ENCODE assay signal across 30 mouse cellular contexts in genomic region chr13:82619005-82619653, GRCm38 (mm10).
DNase-seq lines count a peak whose midpoint lies in the region; ATAC-seq lines count a peak whose summit lies in the region.
"Had no signal": no experiment of that assay in that cellular context is flagged by ENCODE, and none has a peak within 500 bp of the region (broad histone marks: within the 10 kb centered on the region; RNA-seq: fewer than 3 reads in every experiment).

No protein-coding gene starts in this region.

- intact Hi-C loops in left cerebral cortex, postnatal 25 days (cut with DNase I), result no loop called here
- intact Hi-C loops in left cerebral cortex, postnatal 4 days (cut with DNase I), result no loop called here

- H3K36me3 ChIP-seq in forebrain, embryonic 13.5 days (ENCODE audit: poor library complexity, severe bottlenecking), result no peaks in the 10 kb centered on the region
- no peaks in the 10 kb centered on the region for H3K36me3 ChIP-seq in forebrain, embryonic 12.5 days (replicated peaks)
- H3K36me3 ChIP-seq in forebrain, embryonic 16.5 days (ENCODE audit: control insufficient read depth, insufficient read depth), result no peaks in the 10 kb centered on the region
- H3K36me3 ChIP-seq in midbrain, embryonic 16.5 days (ENCODE audit: control insufficient read depth, insufficient read depth, low read length), result no peaks in the 10 kb centered on the region
- H3K36me3 ChIP-seq: embryonic facial prominence, embryonic 13.5 days; hindbrain, embryonic 12.5 days; liver, embryonic 12.5 days had no signal

- DNase-seq in left cerebral cortex, postnatal 25 days (ENCODE audit: low spot score in 2 of 2), result peak; percentile 14 to 22
- DNase-seq in left cerebral cortex, postnatal 4 days, result no peak
- DNase-seq in gastrocnemius, postnatal 25 days, result no peak
- no peak for DNase-seq in thymus, postnatal 14 days
- DNase-seq: adrenal gland, adult 8-10 months; cerebellum, adult 11-12 months; cerebellum, adult 9-11 months; gastrocnemius, postnatal 36 days; heart, adult 18-20 months; heart, postnatal 36 days; kidney, adult 9 months; kidney, postnatal 10 days; liver, postnatal 0 days; lung, postnatal 4 days; right cerebral cortex, postnatal 4 days; thymus, adult 18-20 months; thymus, postnatal 36 days had no signal

- WGBS in forebrain, embryonic 13.5 days, result 57% methylated on average over 4 of the region's 4 CpGs
- WGBS in forebrain, embryonic 12.5 days, result 68% methylated on average over 4 of the region's 4 CpGs
- WGBS in forebrain, embryonic 16.5 days, result 51% methylated on average over 4 of the region's 4 CpGs
- 61% methylated on average over 4 of the region's 4 CpGs for WGBS in midbrain, embryonic 16.5 days

- H3K27ac ChIP-seq in forebrain, embryonic 13.5 days, result peak overlapping the region; percentile 27; the same call in 1 of the 2 replicates
- no peak overlapping the region for H3K27ac ChIP-seq in forebrain, embryonic 12.5 days
- peak overlapping the region; percentile 45; the same call in 1 of the 2 replicates for H3K27ac ChIP-seq in forebrain, embryonic 16.5 days (ENCODE audit: low read length)
- no peak overlapping the region for H3K27ac ChIP-seq in midbrain, embryonic 16.5 days (ENCODE audit: low read length)
- H3K27ac ChIP-seq: embryonic facial prominence, embryonic 13.5 days; hindbrain, embryonic 12.5 days; liver, embryonic 12.5 days; stomach, postnatal 0 days had no signal

- H3K27me3 ChIP-seq in forebrain, embryonic 13.5 days, result no peaks in the 10 kb centered on the region
- no peaks in the 10 kb centered on the region for H3K27me3 ChIP-seq in forebrain, embryonic 12.5 days
- no peaks in the 10 kb centered on the region for H3K27me3 ChIP-seq in forebrain, embryonic 16.5 days (replicated peaks; ENCODE audit: control insufficient read depth, insufficient read depth, low read length)
- no peaks in the 10 kb centered on the region for H3K27me3 ChIP-seq in midbrain, embryonic 16.5 days (ENCODE audit: control insufficient read depth, insufficient read depth, low read depth, low read length)
- H3K27me3 ChIP-seq: CH12.LX; embryonic facial prominence, embryonic 13.5 days; hindbrain, embryonic 12.5 days; liver, embryonic 12.5 days; megakaryocyte, embryonic 14.5 days had no signal

- H3K4me3 ChIP-seq in forebrain, embryonic 13.5 days, result no peak overlapping the region
- no peak overlapping the region for H3K4me3 ChIP-seq in forebrain, embryonic 12.5 days (replicated peaks)
- H3K4me3 ChIP-seq in forebrain, embryonic 16.5 days (replicated peaks; ENCODE audit: low read length), result no peak overlapping the region
- no peak overlapping the region for H3K4me3 ChIP-seq in midbrain, embryonic 16.5 days (ENCODE audit: low read depth, low read length)
- H3K4me3 ChIP-seq: embryonic facial prominence, embryonic 13.5 days; hindbrain, embryonic 12.5 days; liver, embryonic 12.5 days; megakaryocyte, embryonic 14.5 days had no signal

- H3K4me2 ChIP-seq in forebrain, embryonic 13.5 days, result no peak overlapping the region
- no peak overlapping the region for H3K4me2 ChIP-seq in forebrain, embryonic 12.5 days
- H3K4me2 ChIP-seq in forebrain, embryonic 16.5 days (ENCODE audit: low read length), result no peak overlapping the region
- no peak overlapping the region for H3K4me2 ChIP-seq in midbrain, embryonic 16.5 days (ENCODE audit: low read length)
- H3K4me2 ChIP-seq: embryonic facial prominence, embryonic 13.5 days; heart, embryonic 11.5 days; hindbrain, embryonic 12.5 days; liver, embryonic 12.5 days had no signal

- peaks cover 22% of the 10 kb centered on the region for H3K4me1 ChIP-seq in forebrain, embryonic 13.5 days
- H3K4me1 ChIP-seq in forebrain, embryonic 12.5 days, result 0 out of 2 replicates have a peak, but pooled peaks cover 8% of the 10 kb centered on the region
- peaks cover 9% of the 10 kb centered on the region for H3K4me1 ChIP-seq in forebrain, embryonic 16.5 days (replicated peaks; ENCODE audit: control insufficient read depth, insufficient read depth, low read length)
- H3K4me1 ChIP-seq in midbrain, embryonic 16.5 days (ENCODE audit: control insufficient read depth, insufficient read depth, low read length), result peaks cover 8% of the 10 kb centered on the region
- H3K4me1 ChIP-seq: embryonic facial prominence, embryonic 13.5 days; liver, embryonic 12.5 days; megakaryocyte, embryonic 14.5 days had no signal

- 0 out of 2 replicates have a peak, but pooled peaks have one; percentile 19 for ATAC-seq in forebrain, embryonic 13.5 days
- ATAC-seq in forebrain, embryonic 12.5 days (ENCODE audit: low FRiP score), result no peak
- 0 out of 2 replicates have a peak, but pooled peaks have one; percentile 43 for ATAC-seq in forebrain, embryonic 16.5 days
- peak; percentile 68; the same call in 1 of the 2 replicates for ATAC-seq in midbrain, embryonic 16.5 days
- ATAC-seq: activated CD4-positive, CD25-positive, alpha-beta regulatory T cell, adult 4 months; intestine, postnatal 0 days; liver, embryonic 12.5 days; liver, postnatal 0 days had no signal

- no peak overlapping the region for H3K9ac ChIP-seq in forebrain, embryonic 13.5 days
- H3K9ac ChIP-seq in forebrain, embryonic 12.5 days, result no peak overlapping the region
- no peak overlapping the region for H3K9ac ChIP-seq in forebrain, embryonic 16.5 days (replicated peaks; ENCODE audit: low read depth, low read length)
- no peak overlapping the region for H3K9ac ChIP-seq in midbrain, embryonic 16.5 days (ENCODE audit: low read depth, low read length)
- H3K9ac ChIP-seq: embryonic facial prominence, embryonic 13.5 days; hindbrain, embryonic 12.5 days; liver, embryonic 12.5 days; liver, postnatal 0 days had no signal

- no peaks in the 10 kb centered on the region; the same call in 1 of the 2 replicates for H3K9me3 ChIP-seq in forebrain, embryonic 13.5 days (replicated peaks)
- no peaks in the 10 kb centered on the region for H3K9me3 ChIP-seq in forebrain, embryonic 12.5 days
- no peaks in the 10 kb centered on the region; the same call in 1 of the 2 replicates for H3K9me3 ChIP-seq in forebrain, embryonic 16.5 days (ENCODE audit: control insufficient read depth, low read length)
- no peaks in the 10 kb centered on the region for H3K9me3 ChIP-seq in midbrain, embryonic 16.5 days (replicated peaks; ENCODE audit: control insufficient read depth, low read length, poor library complexity, severe bottlenecking)
- H3K9me3 ChIP-seq: embryonic facial prominence, embryonic 13.5 days; hindbrain, embryonic 12.5 days; liver, embryonic 12.5 days; megakaryocyte, embryonic 14.5 days had no signal

Comparison
In these comparisons a context has a peak if more than half of its experiments do, and no peak if none do; other contexts are left out.
1. H3K27ac ChIP-seq: peak in forebrain, embryonic 13.5 days (single experiment) and forebrain, embryonic 16.5 days (single experiment); none in forebrain, embryonic 12.5 days (single experiment) and midbrain, embryonic 16.5 days (single experiment).
2. DNase-seq: peak in left cerebral cortex, postnatal 25 days (2 of 2); none in left cerebral cortex, postnatal 4 days (single experiment), gastrocnemius, postnatal 25 days (single experiment) and thymus, postnatal 14 days (single experiment).